Mouse (Mus musculus) T-helper 2 cell (primary cell): ENCODE measurements around the gene Cypt4.
"Not testable (repeated sequence)": the region's sequence is repeated elsewhere in the genome, so short reads cannot be mapped to it uniquely, and the experiment has no call there.

Experiments used
- in situ Hi-C: fragments of 300-600 bp; cut with MboI, MseI; formaldehyde crosslinking; loops from one replicate; pipeline ENCODE4 v1.15.1; 2025; ENCODE audit warnings: high pct_unique_total_duplicates

The Cypt4 gene

GRCm38 (mm10) chr9:24624896-24625295 lies at the start of gene Cypt4:
Cypt4 (plus strand) TSS chr9:24625196.
- in situ Hi-C loops = no loop called here

- in situ Hi-C loops = not testable (repeated sequence)
Observed at GRCm38 (mm10) chr9:24637341-24637740, 12.3 kb downstream of the Cypt4 start.
